Mouse (Mus musculus) bone marrow macrophage, adult 2 months (primary cell): ENCODE results near the gene Bcam.

Experiments used
- CTCF ChIP-seq: IDR thresholded peaks from 2 replicates; pipeline ENCODE4 v1.5.1; 2012; ENCODE audit warnings: low read depth, mild to moderate bottlenecking, low read length, moderate library complexity
- POLR2A ChIP-seq: IDR thresholded peaks from 2 replicates; pipeline ENCODE4 v1.6.1; 2012; ENCODE audit warnings: mild to moderate bottlenecking, low read depth, low read length, borderline replicate concordance

GRCm38 (mm10) chr7:19818440-19818839 is 47.6 kb upstream of the Bcam start:
- TF ChIP-seq CTCF = no peak
- no peak for TF ChIP-seq POLR2A
